Mouse (Mus musculus): Measurements from ENCODE around the gene Ppp1r9b.

DNA sequence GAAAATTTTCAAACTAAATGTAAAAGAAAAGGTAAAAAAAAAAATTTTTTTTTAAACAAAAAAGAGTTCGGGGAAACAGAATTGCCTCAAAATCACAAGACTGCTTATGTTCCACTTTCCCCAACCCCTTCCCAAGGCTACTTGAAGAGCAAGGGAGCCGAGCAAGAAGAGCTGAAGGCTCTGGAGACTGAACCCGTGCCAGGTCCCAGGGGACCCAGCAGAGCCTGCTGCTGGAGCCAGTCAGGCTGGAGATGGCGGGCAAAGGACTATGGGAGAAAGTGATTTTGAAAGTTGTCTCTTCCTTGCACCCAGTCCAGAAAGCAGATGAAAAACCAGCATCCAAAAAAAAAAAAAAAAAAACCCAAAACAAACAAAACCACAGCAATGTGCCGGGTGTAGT is 5.0 kb upstream of the Ppp1r9b start:
- TF ChIP-seq CTCF (conservative IDR thresholded peaks at IDR 0.05; ENCODE audit: insufficient read depth, insufficient read length, low read depth, low read length), result no peak
- no peak for TF ChIP-seq POLR2A (IDR thresholded peaks at IDR 0.05; ENCODE audit: low read depth, low read length)

Measured in kidney, adult 2 months (tissue).